Mouse (Mus musculus): ENCODE results near the gene Afm. TPM values are rescaled to one million over a fixed set of nuclear protein-coding genes. Genes with fewer than 3 reads are reported as not detected.

The Afm gene
- polyA plus RNA-seq, 1 experiment, result not detected

- DNase-seq (ENCODE audit: low read depth), result no peak
These were observed 42.0 kb downstream of the Afm start, which contains the start of gene 5830473C10Rik for GRCm38 (mm10) chr5:90560743-90561142. TSS of gene 5830473C10Rik (plus strand) at chr5:90561107.

GRCm38 (mm10) chr5:90561721-90562275 is 43.1 kb downstream of the Afm start:
- DNase-seq (ENCODE audit: low read depth), result no peak
- TF ChIP-seq POLR2A (IDR thresholded peaks at IDR 0.05; ENCODE audit: borderline replicate concordance, extremely low read depth, insufficient read depth, insufficient read length, poor library complexity, severe bottlenecking) (no peak), CTCF (IDR thresholded peaks at IDR 0.05; ENCODE audit: borderline replicate concordance, extremely low read depth, insufficient read depth, insufficient read length) (no peak)

More at GRCm38 (mm10) chr5:90560743-90561142, 42.0 kb downstream of the Afm start, which contains the start of gene 5830473C10Rik:
- no peak for TF ChIP-seq POLR2A (IDR thresholded peaks at IDR 0.05; ENCODE audit: borderline replicate concordance, extremely low read depth, insufficient read depth, insufficient read length, poor library complexity, severe bottlenecking)
- TF ChIP-seq CTCF (IDR thresholded peaks at IDR 0.05; ENCODE audit: borderline replicate concordance, extremely low read depth, insufficient read depth, insufficient read length), result no peak

GRCm38 (mm10) chr5:90562880-90563279 is 44.1 kb downstream of the Afm start:
- TF ChIP-seq POLR2A (IDR thresholded peaks at IDR 0.05; ENCODE audit: borderline replicate concordance, extremely low read depth, insufficient read depth, insufficient read length, poor library complexity, severe bottlenecking), result no peak
- no peak for DNase-seq (ENCODE audit: low read depth)

- no peak for DNase-seq (ENCODE audit: low read depth)
- TF ChIP-seq CTCF (IDR thresholded peaks at IDR 0.05; ENCODE audit: borderline replicate concordance, extremely low read depth, insufficient read depth, insufficient read length), result no peak
- no peak for TF ChIP-seq POLR2A (IDR thresholded peaks at IDR 0.05; ENCODE audit: borderline replicate concordance, extremely low read depth, insufficient read depth, insufficient read length, poor library complexity, severe bottlenecking)
These were observed 45.4 kb downstream of the Afm start for GRCm38 (mm10) chr5:90564161-90564560.

- no peak for TF ChIP-seq POLR2A (IDR thresholded peaks at IDR 0.05; ENCODE audit: borderline replicate concordance, extremely low read depth, insufficient read depth, insufficient read length, poor library complexity, severe bottlenecking)
- no peak for TF ChIP-seq CTCF (IDR thresholded peaks at IDR 0.05; ENCODE audit: borderline replicate concordance, extremely low read depth, insufficient read depth, insufficient read length)
- DNase-seq (ENCODE audit: low read depth), result no peak
These were observed 46.5 kb downstream of the Afm start for GRCm38 (mm10) chr5:90565205-90565604.

- TF ChIP-seq CTCF (IDR thresholded peaks at IDR 0.05; ENCODE audit: borderline replicate concordance, extremely low read depth, insufficient read depth, insufficient read length) (no peak), POLR2A (IDR thresholded peaks at IDR 0.05; ENCODE audit: borderline replicate concordance, extremely low read depth, insufficient read depth, insufficient read length, poor library complexity, severe bottlenecking) (no peak)
These were observed 49.1 kb downstream of the Afm start for GRCm38 (mm10) chr5:90567788-90568187.

GRCm38 (mm10) chr5:90568338-90568737 is 49.6 kb downstream of the Afm start:
- TF ChIP-seq CTCF (IDR thresholded peaks at IDR 0.05; ENCODE audit: borderline replicate concordance, extremely low read depth, insufficient read depth, insufficient read length) (no peak), POLR2A (IDR thresholded peaks at IDR 0.05; ENCODE audit: borderline replicate concordance, extremely low read depth, insufficient read depth, insufficient read length, poor library complexity, severe bottlenecking) (no peak)

More at GRCm38 (mm10) chr5:90567788-90568187, 49.1 kb downstream of the Afm start:
- DNase-seq (ENCODE audit: low read depth), result no peak

GRCm38 (mm10) chr5:90571216-90571615 is 52.5 kb downstream of the Afm start:
- no peak for TF ChIP-seq POLR2A (IDR thresholded peaks at IDR 0.05; ENCODE audit: borderline replicate concordance, extremely low read depth, insufficient read depth, insufficient read length, poor library complexity, severe bottlenecking)
- TF ChIP-seq CTCF (IDR thresholded peaks at IDR 0.05; ENCODE audit: borderline replicate concordance, extremely low read depth, insufficient read depth, insufficient read length), result no peak
- DNase-seq (ENCODE audit: low read depth), result peak; percentile 16

More at GRCm38 (mm10) chr5:90568338-90568737, 49.6 kb downstream of the Afm start:
- DNase-seq (ENCODE audit: low read depth), result peak; percentile 12

- DNase-seq (ENCODE audit: low read depth), result no peak
- TF ChIP-seq CTCF (IDR thresholded peaks at IDR 0.05; ENCODE audit: borderline replicate concordance, extremely low read depth, insufficient read depth, insufficient read length) (no peak), POLR2A (IDR thresholded peaks at IDR 0.05; ENCODE audit: borderline replicate concordance, extremely low read depth, insufficient read depth, insufficient read length, poor library complexity, severe bottlenecking) (no peak)
These were observed 59.0 kb downstream of the Afm start for GRCm38 (mm10) chr5:90577751-90578150.

GRCm38 (mm10) chr5:90579556-90579955 is 60.8 kb downstream of the Afm start:
- TF ChIP-seq CTCF (IDR thresholded peaks at IDR 0.05; ENCODE audit: borderline replicate concordance, extremely low read depth, insufficient read depth, insufficient read length), result no peak
- no peak for TF ChIP-seq POLR2A (IDR thresholded peaks at IDR 0.05; ENCODE audit: borderline replicate concordance, extremely low read depth, insufficient read depth, insufficient read length, poor library complexity, severe bottlenecking)
- no peak for DNase-seq (ENCODE audit: low read depth)

- no peak for TF ChIP-seq POLR2A (IDR thresholded peaks at IDR 0.05; ENCODE audit: borderline replicate concordance, extremely low read depth, insufficient read depth, insufficient read length, poor library complexity, severe bottlenecking)
- no peak for TF ChIP-seq CTCF (IDR thresholded peaks at IDR 0.05; ENCODE audit: borderline replicate concordance, extremely low read depth, insufficient read depth, insufficient read length)
- no peak for DNase-seq (ENCODE audit: low read depth)
These were observed 63.4 kb downstream of the Afm start for GRCm38 (mm10) chr5:90582179-90582578.

- DNase-seq (ENCODE audit: low read depth), result no peak
- TF ChIP-seq CTCF (IDR thresholded peaks at IDR 0.05; ENCODE audit: borderline replicate concordance, extremely low read depth, insufficient read depth, insufficient read length) (no peak), POLR2A (IDR thresholded peaks at IDR 0.05; ENCODE audit: borderline replicate concordance, extremely low read depth, insufficient read depth, insufficient read length, poor library complexity, severe bottlenecking) (no peak)
These were observed 66.1 kb downstream of the Afm start for GRCm38 (mm10) chr5:90584799-90585198.

Data from brain, embryonic 14.5 days (tissue).